Mouse (Mus musculus) frontal cortex, postnatal 10 days (tissue): ENCODE data around the gene Dag1.
"Not testable (repeated sequence)": the region's sequence is repeated elsewhere in the genome, so short reads cannot be mapped to it uniquely, and the experiment has no call there.

Experiments used
- DNase-seq, 2 experiments: peaks; one replicate each; pipeline ENCODE4 v3.0.0; 2022; ENCODE audit warnings: low spot score in 2 of 2, mixed read lengths in 1 of 2

Gene Dag1

DNA sequence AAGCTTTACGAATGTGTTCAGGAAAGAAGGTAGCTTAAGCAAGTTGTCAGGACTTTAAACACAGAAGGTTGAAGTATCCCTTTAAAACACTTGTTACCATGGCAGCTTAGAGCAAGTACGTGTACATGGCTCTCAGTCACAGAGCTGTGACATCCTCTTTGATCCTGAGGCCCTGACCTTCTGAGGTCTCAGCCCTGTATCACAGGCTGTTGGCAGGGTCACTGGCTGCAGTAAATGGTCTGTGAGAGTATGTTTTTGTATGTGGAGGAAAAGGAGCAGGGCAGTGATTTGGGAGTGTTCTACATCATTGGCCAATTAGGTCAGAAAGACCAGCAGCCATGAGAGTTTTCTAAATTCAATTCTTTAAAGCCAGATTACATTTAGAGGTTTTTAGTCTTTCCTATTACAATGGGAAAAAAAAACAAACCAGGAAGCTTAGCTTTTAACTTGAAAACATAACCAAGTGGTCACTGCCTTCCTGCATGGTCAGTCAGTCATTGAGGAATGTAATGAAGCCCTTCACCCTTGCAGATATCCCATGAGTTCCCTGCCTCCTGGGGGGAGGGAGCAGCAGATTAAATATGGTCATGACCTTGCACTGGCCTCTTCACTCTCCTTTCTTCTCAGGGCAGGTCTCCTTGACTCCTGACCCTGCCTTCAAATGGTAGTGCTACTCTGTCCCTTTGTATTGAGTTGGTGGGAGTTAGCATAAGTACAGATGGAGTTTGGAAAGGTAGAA lies 35.7 kb downstream of the Dag1 start:
- DNase-seq = no peak

- no peak for DNase-seq
Measured at GRCm38 (mm10) chr9:108225166-108225565, 38.6 kb downstream of the Dag1 start.

- DNase-seq = no peak
Measured at GRCm38 (mm10) chr9:108223633-108224032, 40.1 kb downstream of the Dag1 start.

GRCm38 (mm10) chr9:108221566-108221965 lies 42.2 kb downstream of the Dag1 start:
- DNase-seq = no peak

DNA sequence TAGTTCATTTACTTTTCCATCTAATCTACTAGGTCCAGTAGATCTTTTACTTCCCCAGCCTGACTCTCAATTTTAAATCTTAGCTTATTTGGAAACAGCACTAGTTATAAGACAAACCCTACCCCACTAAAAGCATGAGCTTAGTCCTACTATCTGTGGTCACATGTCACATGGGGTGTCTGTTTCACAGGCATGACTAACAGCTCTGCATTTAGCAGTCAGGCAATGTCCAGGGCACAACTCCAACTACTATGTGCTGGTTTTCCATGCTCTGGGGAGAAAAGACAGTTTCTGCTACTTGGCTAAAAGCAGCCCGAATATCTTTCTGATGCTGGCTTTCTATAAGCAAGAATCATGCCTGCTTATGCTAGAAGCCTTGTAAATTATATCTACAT lies 43.4 kb downstream of the Dag1 start:
- DNase-seq = no peak

- no peak for DNase-seq
Measured at GRCm38 (mm10) chr9:108219766-108220379, 43.9 kb downstream of the Dag1 start.

DNA sequence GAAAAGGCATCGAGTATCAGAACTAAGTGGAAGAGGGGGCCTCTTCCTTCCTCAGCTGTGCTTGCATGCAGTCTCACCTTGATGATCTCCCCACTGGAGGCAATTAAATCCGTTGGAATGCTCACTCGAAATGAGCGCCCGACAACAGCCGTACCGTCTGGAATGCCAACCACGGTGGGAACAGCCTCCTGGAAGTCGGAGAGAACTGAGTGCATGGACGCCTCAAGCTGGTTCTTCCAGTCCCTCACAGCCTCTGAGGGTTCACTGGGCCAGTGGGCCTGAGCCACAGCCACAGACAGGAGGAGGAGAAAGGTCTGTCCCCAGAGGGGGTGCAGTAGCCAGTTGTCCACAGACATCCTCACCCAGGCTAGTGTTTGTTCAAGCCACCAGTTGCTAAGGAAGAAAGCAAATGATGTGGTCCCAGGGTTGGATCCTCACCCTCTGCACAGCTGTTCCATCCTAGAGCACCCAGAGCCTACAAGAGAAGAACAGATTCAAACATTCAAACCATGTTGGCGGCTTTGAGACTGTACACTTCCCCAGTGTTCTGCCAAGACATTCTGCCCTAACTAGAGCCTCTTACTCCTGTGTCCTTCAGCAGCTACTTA lies 45.7 kb downstream of the Dag1 start:
- DNase-seq = no peak

DNA sequence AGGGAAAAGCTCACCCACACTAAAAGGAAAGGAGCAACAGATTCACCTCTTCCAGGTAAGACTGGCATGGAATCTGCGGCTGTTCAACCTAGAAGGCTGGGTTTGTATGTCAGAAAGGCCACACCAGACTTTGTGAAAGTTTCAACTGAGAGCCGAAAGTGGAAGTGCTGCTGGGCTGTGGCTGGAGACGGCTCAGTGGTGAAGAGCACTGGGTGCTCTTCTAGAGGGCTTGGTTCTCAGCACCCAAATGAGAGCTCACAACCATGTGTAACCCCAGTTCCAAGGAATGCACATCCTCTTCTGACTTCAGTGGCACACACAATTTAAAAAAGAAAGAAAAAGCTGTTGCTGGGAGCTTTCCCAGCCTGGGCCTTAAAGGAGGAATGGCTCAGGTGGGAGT lies 46.4 kb downstream of the Dag1 start:
- DNase-seq = no peak

GRCm38 (mm10) chr9:108213105-108213504 lies 50.7 kb downstream of the Dag1 start:
- DNase-seq = no peak

DNA sequence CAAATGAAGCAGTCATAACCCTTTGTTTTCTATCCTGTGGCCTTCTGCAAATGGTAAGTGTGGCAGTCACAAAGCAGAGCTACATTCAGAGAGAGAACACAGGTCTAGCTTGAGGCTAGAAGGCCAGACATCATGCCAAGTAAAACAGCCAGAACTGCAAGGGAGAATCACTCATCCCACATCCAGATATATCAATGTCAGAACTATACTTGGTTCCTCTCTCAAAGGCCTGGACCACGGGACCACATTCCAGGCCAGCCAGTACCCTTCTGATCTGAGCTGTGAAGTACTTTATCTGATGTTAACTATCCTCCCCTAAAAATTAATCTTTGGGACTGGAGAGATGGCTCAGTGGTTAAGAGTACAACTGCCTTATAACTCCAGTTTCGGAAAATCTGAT lies 51.3 kb downstream of the Dag1 start:
- DNase-seq = no peak

GRCm38 (mm10) chr9:108205571-108205901 lies 58.2 kb downstream of the Dag1 start:
- DNase-seq = no peak

GRCm38 (mm10) chr9:108204884-108205570 lies 58.7 kb downstream of the Dag1 start:
- no peak for DNase-seq

GRCm38 (mm10) chr9:108203015-108203414 lies 60.7 kb downstream of the Dag1 start:
- peak in 1 of 2 experiments; percentile 63 for DNase-seq

DNA sequence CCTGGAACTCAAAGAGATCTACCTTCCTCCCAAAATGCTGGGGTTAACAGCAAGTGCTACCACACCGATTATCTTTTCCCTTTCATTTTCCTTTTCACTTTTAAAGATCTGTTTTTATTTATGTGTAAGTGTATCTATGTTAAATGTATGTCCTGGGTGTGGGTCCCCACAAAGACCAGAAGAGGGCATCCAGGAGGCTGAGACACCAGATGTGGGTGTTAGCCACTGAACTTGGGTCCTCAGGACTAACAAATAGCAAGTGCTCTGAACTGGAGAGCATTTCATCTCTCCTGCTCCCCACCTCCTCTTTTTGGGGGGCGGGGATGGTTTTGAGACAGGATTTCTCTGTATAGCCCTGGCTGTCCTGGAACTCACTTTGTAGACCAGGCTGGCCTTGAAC lies 61.6 kb downstream of the Dag1 start:
- no peak for DNase-seq

- DNase-seq = peak; percentile 89 to 95
Measured at GRCm38 (mm10) chr9:108201160-108201559, 62.6 kb downstream of the Dag1 start.

DNA sequence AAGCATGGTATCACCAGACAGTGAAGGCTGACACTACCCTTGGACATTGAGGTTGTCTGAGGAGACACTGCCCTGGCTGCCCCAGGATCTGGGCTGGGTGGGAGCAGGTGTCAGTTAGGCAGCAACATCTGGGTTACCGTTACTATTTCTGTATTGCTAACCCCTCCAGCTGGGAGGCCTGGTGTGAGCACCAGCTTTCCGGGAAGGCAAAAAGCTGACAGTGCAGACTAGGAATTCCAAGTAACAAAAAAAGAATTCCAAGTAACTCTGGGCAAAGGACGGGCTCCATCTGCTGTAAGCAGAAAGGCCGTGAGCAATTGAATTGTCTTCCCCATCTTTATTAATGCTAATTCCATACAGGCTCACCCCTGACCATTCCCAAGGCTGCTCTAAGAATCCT lies 65.1 kb downstream of the Dag1 start:
- no peak for DNase-seq

DNA sequence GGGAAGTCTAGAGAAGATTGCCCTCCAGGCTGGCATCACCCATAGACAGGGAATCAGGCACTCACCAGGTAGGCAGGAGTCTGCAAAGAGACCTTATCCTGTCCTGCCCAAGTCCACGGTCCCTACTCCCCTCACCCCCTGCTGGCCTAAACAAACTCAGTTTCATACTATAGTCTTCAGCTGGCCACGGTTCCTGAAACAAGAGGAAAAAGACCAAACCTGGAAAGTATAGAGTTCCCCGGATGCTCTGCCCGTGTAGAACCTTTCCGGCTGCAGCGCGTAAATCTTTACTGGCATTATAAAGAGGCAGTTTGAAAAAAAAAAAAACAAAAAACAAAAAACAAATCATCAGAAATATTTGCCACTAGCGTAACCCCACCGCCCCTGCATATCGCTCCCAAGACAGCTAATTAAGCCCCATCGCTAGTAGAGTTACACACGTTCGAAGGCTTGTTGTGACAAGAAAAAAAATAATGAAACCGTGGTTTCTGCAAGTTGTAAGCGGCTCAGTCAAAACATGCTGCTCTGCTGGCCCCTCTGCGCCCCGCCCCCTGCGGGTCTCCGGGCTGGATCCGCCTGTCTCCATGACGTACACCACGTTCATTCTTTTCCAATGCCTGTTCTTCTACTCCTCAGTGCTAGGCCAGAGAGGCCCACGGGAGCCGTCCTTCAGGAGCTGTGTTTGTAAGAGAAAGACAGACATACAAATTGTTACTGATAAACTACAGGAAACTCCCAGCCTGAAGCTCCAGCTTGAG lies 66.7 kb downstream of the Dag1 start:
- no peak for DNase-seq

GRCm38 (mm10) chr9:108196222-108196621 lies 67.5 kb downstream of the Dag1 start:
- not testable (repeated sequence) for DNase-seq

DNA sequence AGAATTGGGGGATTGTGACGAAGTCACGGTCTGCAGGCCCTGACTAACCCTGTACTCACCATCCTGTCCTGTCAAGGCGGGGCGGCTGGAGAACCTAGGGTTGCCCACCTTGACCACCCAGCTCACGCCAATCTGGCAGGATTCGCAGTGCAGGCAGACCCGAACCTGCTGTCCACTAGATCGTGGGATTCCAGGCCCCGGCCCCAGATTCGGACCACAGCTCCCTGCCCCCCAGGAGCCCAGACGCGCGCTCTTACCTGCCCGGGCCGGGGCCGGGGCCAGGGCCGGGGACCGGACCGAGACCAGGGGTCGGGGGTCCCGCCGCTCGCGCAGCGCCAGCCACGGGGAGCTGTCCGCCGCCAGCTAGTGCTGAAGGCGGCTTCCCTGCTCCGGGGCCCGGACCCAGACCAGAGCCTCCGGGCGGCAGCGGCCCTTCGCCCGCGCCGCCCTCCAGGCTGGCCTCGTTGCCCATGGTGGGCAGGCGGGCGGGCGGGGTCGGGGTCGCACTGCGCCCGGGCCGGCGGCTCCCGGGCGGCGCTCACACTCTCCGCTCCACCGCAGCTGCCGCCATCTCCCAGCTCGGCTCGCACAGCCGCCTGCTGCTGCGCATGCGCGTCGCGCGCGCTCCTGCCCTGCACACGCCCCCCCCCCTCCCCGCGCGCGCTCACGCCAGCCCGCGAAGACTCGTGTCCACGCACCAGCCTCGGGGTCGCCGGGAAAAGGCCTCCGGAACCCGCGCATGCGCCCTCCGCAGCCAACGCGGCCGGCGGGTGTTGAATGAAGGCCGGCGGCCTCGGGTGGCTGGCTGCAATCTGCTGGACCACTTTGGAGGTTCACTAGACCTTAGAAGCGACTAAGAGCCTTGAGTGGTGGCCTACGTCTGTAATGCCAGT lies 73.7 kb downstream of the Dag1 start, which contains the start of gene Bsn:
Bsn (minus strand) TSS at position 598 of the 893 bp plus-strand sequence.
- DNase-seq = peak; percentile 65 to 80

- no peak for DNase-seq
Measured at GRCm38 (mm10) chr9:108189488-108189786, 74.3 kb downstream of the Dag1 start.

DNA sequence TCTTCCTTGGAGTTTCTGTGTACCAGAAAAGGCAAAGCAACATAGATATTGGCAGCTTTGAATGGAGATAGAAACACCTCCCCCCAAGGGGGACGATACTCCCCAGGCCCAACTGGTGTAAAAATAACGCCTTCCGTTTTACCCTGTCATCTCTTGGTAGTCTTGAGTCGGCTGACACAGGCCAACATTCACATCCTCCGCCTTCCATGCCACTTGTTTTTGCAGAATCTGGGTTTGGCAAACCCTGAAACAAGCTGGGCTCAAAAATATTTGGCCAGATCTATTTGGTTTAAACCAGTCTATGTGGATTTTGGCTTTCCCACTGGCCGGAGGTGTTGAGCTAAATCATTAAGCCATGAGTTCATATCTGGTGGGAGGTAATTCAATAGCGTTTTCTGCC lies 74.7 kb downstream of the Dag1 start:
- no peak for DNase-seq
